Mouse (Mus musculus) neural tube, embryonic 15.5 days (tissue): ENCODE measurements around the gene Il2ra. TPM values are rescaled to one million over a fixed set of nuclear protein-coding genes. Genes with fewer than 3 reads are reported as not detected.
"Not testable (repeated sequence)": the region's sequence is repeated elsewhere in the genome, so short reads cannot be mapped to it uniquely, and the experiment has no call there.

Source experiments
- ATAC-seq: fragments of 200-750 bp; cut with Nextera tagmentation; 2 replicates; pipeline ENCODE4 v1.8.0; 2017; ENCODE audit warnings: mild to moderate bottlenecking, moderate TSS enrichment, moderate library complexity; ENCODE audit not compliant: low FRiP score
- H3K27ac ChIP-seq: fragments of 300-500 bp; sonication (generic); replicated peaks from 2 replicates; pipeline ENCODE4 v1.5.1; 2015; ENCODE audit warnings: mild to moderate bottlenecking, inconsistent platforms
- H3K27me3 ChIP-seq: fragments of 300-500 bp; sonication (generic); replicated peaks from 2 replicates; pipeline ENCODE4 v1.6.1; 2015; ENCODE audit warnings: inconsistent platforms
- H3K36me3 ChIP-seq: fragments of 300-500 bp; sonication (generic); 2 replicates; pipeline ENCODE4 v1.6.1; 2015; ENCODE audit warnings: inconsistent platforms
- H3K4me1 ChIP-seq: fragments of 300-500 bp; sonication (generic); 2 replicates; pipeline ENCODE4 v1.6.1; 2015; ENCODE audit warnings: inconsistent platforms
- H3K4me2 ChIP-seq: fragments of 300-500 bp; sonication (generic); 2 replicates; pipeline ENCODE4 v1.6.1; 2015; ENCODE audit warnings: inconsistent platforms, mild to moderate bottlenecking, moderate library complexity
- H3K4me3 ChIP-seq: fragments of 300-500 bp; sonication (generic); replicated peaks from 2 replicates; pipeline ENCODE4 v1.5.1; 2015; ENCODE audit warnings: mild to moderate bottlenecking, inconsistent platforms
- H3K9ac ChIP-seq: fragments of 300-500 bp; sonication (generic); replicated peaks from 2 replicates; pipeline ENCODE4 v1.6.1; 2015; ENCODE audit warnings: mild to moderate bottlenecking, inconsistent platforms
- H3K9me3 ChIP-seq: fragments of 300-500 bp; sonication (generic); replicated peaks from 2 replicates; pipeline ENCODE4 v1.6.1; 2016; ENCODE audit warnings: inconsistent platforms
- WGBS: fragments of 180-500 bp; shearing (Covaris S2); methylation state at CpG from one replicate; pipeline ENCODE4 v1.1.7; 2015; ENCODE audit warnings: mixed read lengths; 5-methylcytosine and 5-hydroxymethylcytosine counted together
- polyA plus RNA-seq: library from polyadenylated mRNA; unstranded; fragments of >200 nt; fragmentation: Nextera tagmentation; extraction: Ambion mirVana; gene quantifications from 2 replicates; pipeline ENCODE4 v1.2.1, GENCODE M21; 2015

Gene Il2ra
- polyA plus RNA-seq, 1 experiment from 2014 or later = not detected

- H3K9ac ChIP-seq = no peak overlapping the region
- H3K4me2 ChIP-seq = peak overlapping the region; percentile 99
- no peak overlapping the region for H3K27ac ChIP-seq
- H3K4me1 ChIP-seq = peaks cover 18% of the 10 kb centered on the region
- H3K9me3 ChIP-seq = no peaks in the 10 kb centered on the region
- H3K27me3 ChIP-seq = peaks cover 24% of the 10 kb centered on the region
- H3K36me3 ChIP-seq = no peaks in the 10 kb centered on the region
- no peak for ATAC-seq
- peak overlapping the region; percentile 57 for H3K4me3 ChIP-seq
- WGBS = 41% methylated on average over 6 of the region's 6 CpGs
Measured at GRCm38 (mm10) chr2:11706746-11707065, 64.1 kb downstream of the Il2ra start.

- H3K4me3 ChIP-seq = no peak overlapping the region
- 91% methylated on average over 5 of the region's 5 CpGs for WGBS
- H3K9ac ChIP-seq = no peak overlapping the region
- peaks cover 21% of the 10 kb centered on the region for H3K27me3 ChIP-seq
- no peak overlapping the region for H3K27ac ChIP-seq
- no peaks in the 10 kb centered on the region for H3K36me3 ChIP-seq
- ATAC-seq = no peak
- H3K9me3 ChIP-seq = no peaks in the 10 kb centered on the region
- no peak overlapping the region for H3K4me2 ChIP-seq
- H3K4me1 ChIP-seq = peaks cover 18% of the 10 kb centered on the region
Measured at GRCm38 (mm10) chr2:11708538-11708937, 65.9 kb downstream of the Il2ra start.

GRCm38 (mm10) chr2:11710101-11710500, 67.5 kb downstream of the Il2ra start:
- not testable (repeated sequence) for H3K9ac ChIP-seq
- peaks cover 16% of the 10 kb centered on the region for H3K4me1 ChIP-seq
- WGBS = 56% methylated on average over 4 of the region's 4 CpGs

GRCm38 (mm10) chr2:11712483-11712990, 69.9 kb downstream of the Il2ra start:
- Histone ChIP-seq H3K27me3 (peaks cover 4% of the 10 kb centered on the region; the same call in 1 of the 2 replicates), H3K4me3 (no peak overlapping the region), H3K27ac (no peak overlapping the region), H3K9ac (no peak overlapping the region), H3K4me2 (no peak overlapping the region), H3K9me3 (no peaks in the 10 kb centered on the region), H3K36me3 (no peaks in the 10 kb centered on the region), H3K4me1 (no peaks in the 10 kb centered on the region)
- ATAC-seq = no peak
- 87% methylated on average over 6 of the region's 6 CpGs for WGBS

More at GRCm38 (mm10) chr2:11710101-11710500, 67.5 kb downstream of the Il2ra start:
- H3K27me3 ChIP-seq = peaks cover 17% of the 10 kb centered on the region
- not testable (repeated sequence) for H3K4me3 ChIP-seq, H3K9me3 ChIP-seq, H3K36me3 ChIP-seq, H3K4me2 ChIP-seq, H3K27ac ChIP-seq, ATAC-seq

- Histone ChIP-seq H3K27me3 (no peaks in the 10 kb centered on the region), H3K4me3 (no peak overlapping the region), H3K27ac (no peak overlapping the region), H3K4me1 (no peaks in the 10 kb centered on the region), H3K9ac (no peak overlapping the region), H3K36me3 (no peaks in the 10 kb centered on the region), H3K9me3 (no peaks in the 10 kb centered on the region), H3K4me2 (no peak overlapping the region)
- no peak for ATAC-seq
- 56% methylated on average over 3 of the region's 3 CpGs for WGBS
Measured at GRCm38 (mm10) chr2:11713021-11713420, 70.4 kb downstream of the Il2ra start.

GRCm38 (mm10) chr2:11714535-11714934, 71.9 kb downstream of the Il2ra start:
- H3K27ac ChIP-seq = no peak overlapping the region
- no peaks in the 10 kb centered on the region for H3K9me3 ChIP-seq
- H3K36me3 ChIP-seq = no peaks in the 10 kb centered on the region
- no peak overlapping the region for H3K4me2 ChIP-seq
- H3K4me1 ChIP-seq = no peaks in the 10 kb centered on the region
- H3K9ac ChIP-seq = no peak overlapping the region
- H3K4me3 ChIP-seq = no peak overlapping the region
- no peak for ATAC-seq
- no peaks in the 10 kb centered on the region for H3K27me3 ChIP-seq
- WGBS = 82% methylated on average over 4 of the region's 4 CpGs

- H3K9ac ChIP-seq = no peak overlapping the region
- no peak overlapping the region for H3K4me2 ChIP-seq
- H3K4me1 ChIP-seq = no peaks in the 10 kb centered on the region
- ATAC-seq = no peak
- no peaks in the 10 kb centered on the region for H3K36me3 ChIP-seq
- no peaks in the 10 kb centered on the region for H3K27me3 ChIP-seq
- no peak overlapping the region for H3K27ac ChIP-seq
- whole genome bisulfite sequencing = 84% methylated on average over 2 of the region's 2 CpGs
- H3K4me3 ChIP-seq = no peak overlapping the region
- no peaks in the 10 kb centered on the region for H3K9me3 ChIP-seq
Measured at GRCm38 (mm10) chr2:11718573-11718972, 76.0 kb downstream of the Il2ra start.

- 91% methylated on average over 9 of the region's 9 CpGs for WGBS
- no peaks in the 10 kb centered on the region for H3K4me1 ChIP-seq
- no peak overlapping the region for H3K4me2 ChIP-seq
- ATAC-seq = no peak
- H3K27me3 ChIP-seq = no peaks in the 10 kb centered on the region
- no peak overlapping the region for H3K9ac ChIP-seq
- no peak overlapping the region for H3K4me3 ChIP-seq
- H3K36me3 ChIP-seq = no peaks in the 10 kb centered on the region
- H3K27ac ChIP-seq = no peak overlapping the region
- H3K9me3 ChIP-seq = no peaks in the 10 kb centered on the region
Measured at GRCm38 (mm10) chr2:11722564-11722963, 80.0 kb downstream of the Il2ra start.

GRCm38 (mm10) chr2:11727574-11727973, 85.0 kb downstream of the Il2ra start:
- Histone ChIP-seq H3K4me1 (no peaks in the 10 kb centered on the region), H3K9ac (no peak overlapping the region), H3K4me2 (no peak overlapping the region), H3K36me3 (no peaks in the 10 kb centered on the region), H3K9me3 (no peaks in the 10 kb centered on the region), H3K27me3 (no peaks in the 10 kb centered on the region), H3K27ac (no peak overlapping the region), H3K4me3 (no peak overlapping the region)
- WGBS = 94% methylated on average over 5 of the region's 5 CpGs
- ATAC-seq = no peak

GRCm38 (mm10) chr2:11729091-11729490, 86.5 kb downstream of the Il2ra start:
- WGBS = 68% methylated on average over 3 of the region's 3 CpGs

GRCm38 (mm10) chr2:11732978-11733377, 90.4 kb downstream of the Il2ra start:
- no peak for ATAC-seq
- WGBS = 68% methylated on average over 5 of the region's 5 CpGs
- no peak overlapping the region for H3K27ac ChIP-seq
- no peak overlapping the region for H3K9ac ChIP-seq
- no peaks in the 10 kb centered on the region for H3K4me1 ChIP-seq
- no peaks in the 10 kb centered on the region for H3K27me3 ChIP-seq
- H3K36me3 ChIP-seq = peaks cover 2% of the 10 kb centered on the region; the same call in 1 of the 2 replicates
- no peaks in the 10 kb centered on the region for H3K9me3 ChIP-seq
- H3K4me2 ChIP-seq = no peak overlapping the region
- no peak overlapping the region for H3K4me3 ChIP-seq

More at GRCm38 (mm10) chr2:11729091-11729490, 86.5 kb downstream of the Il2ra start:
- Histone ChIP-seq H3K9ac (no peak overlapping the region), H3K4me2 (no peak overlapping the region), H3K4me1 (no peaks in the 10 kb centered on the region), H3K9me3 (no peaks in the 10 kb centered on the region), H3K27ac (no peak overlapping the region), H3K36me3 (no peaks in the 10 kb centered on the region), H3K4me3 (no peak overlapping the region), H3K27me3 (no peaks in the 10 kb centered on the region)
- no peak for ATAC-seq

- Histone ChIP-seq H3K9me3 (no peaks in the 10 kb centered on the region), H3K27ac (no peak overlapping the region), H3K9ac (no peak overlapping the region), H3K4me1 (no peaks in the 10 kb centered on the region), H3K36me3 (peaks cover 22% of the 10 kb centered on the region), H3K27me3 (no peaks in the 10 kb centered on the region), H3K4me3 (no peak overlapping the region), H3K4me2 (no peak overlapping the region)
- WGBS = 88% methylated on average over 6 of the region's 6 CpGs
- no peak for ATAC-seq
Measured at GRCm38 (mm10) chr2:11735853-11736252, 93.2 kb downstream of the Il2ra start.

GRCm38 (mm10) chr2:11738794-11739193, 96.2 kb downstream of the Il2ra start:
- H3K27ac ChIP-seq = no peak overlapping the region
- H3K36me3 ChIP-seq = peaks cover 51% of the 10 kb centered on the region
- no peak overlapping the region for H3K4me2 ChIP-seq
- no peak overlapping the region for H3K9ac ChIP-seq
- no peaks in the 10 kb centered on the region for H3K4me1 ChIP-seq
- H3K9me3 ChIP-seq = no peaks in the 10 kb centered on the region
- 94% methylated on average over 3 of the region's 3 CpGs for WGBS
- no peaks in the 10 kb centered on the region for H3K27me3 ChIP-seq
- no peak overlapping the region for H3K4me3 ChIP-seq
- ATAC-seq = 0 out of 2 replicates have a peak, but pooled peaks have one; percentile 10
